Mouse (Mus musculus) gastrocnemius, postnatal 4 days (tissue): ENCODE measurements at regions not wholly inside any gene's neighbourhood (a gene's known extent, or its start where the extent isn't known, plus 50 kb on each side); places are given as distances from the start of the nearest gene placed in this dataset.

Experiments
- DNase-seq, 2 experiments: peaks; one replicate each; pipeline ENCODE4 v3.0.0; 2021 to 2022; ENCODE audit warnings: low spot score in 2 of 2, mixed read lengths in 2 of 2

DNA sequence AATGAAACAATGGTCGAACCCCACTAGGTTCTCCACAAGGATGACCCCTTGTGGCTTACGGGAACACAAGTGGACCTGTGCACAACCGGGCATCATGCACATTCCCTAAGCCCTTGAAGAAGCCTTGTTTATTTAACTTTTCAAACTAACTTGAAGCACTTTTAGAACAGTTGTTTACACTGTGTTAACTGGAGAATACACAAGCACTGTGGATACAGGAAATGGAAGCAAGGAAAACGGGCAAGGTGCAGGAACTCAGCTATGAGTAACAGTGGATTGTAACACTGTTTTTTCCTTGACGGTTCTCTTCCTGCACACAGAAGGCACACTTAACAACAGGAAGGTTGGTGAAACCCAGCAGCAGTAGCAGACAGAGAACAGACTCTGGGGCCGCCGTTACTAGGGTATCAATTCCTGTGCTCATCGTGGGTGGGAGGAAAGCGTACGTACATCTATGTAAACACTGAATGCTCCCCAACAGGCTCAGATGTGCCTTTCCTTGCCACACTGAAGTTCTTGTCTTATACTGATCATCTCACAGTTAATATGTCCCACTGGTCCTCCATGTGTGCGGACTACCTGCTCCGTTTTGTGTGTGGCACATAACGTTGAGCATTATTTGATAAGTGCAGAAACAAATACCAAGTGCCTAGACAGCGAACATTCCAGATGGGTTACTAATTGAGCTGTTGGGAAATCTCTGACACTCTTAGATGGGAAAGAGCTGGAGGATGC, 264.4 kb downstream of the Mpdz start:
- no peak for DNase-seq

DNA sequence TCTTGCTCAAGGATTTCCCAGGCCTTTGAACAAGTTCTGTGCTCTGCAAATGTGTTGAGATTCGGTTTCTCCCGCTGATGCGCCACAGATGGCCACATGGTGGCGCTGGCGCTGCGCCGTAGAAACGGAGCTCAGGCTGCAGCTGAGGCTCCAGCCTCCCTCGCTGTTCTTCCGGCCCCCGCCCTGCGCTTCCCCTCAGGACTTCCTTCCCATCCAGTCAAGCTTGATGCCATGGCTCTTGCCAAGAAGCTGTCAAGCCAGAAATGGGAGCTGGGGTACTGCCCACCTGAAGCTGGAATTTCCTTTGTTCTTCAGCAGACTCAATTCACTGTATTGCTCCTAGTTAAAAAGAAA, 263.9 kb downstream of the Mpdz start:
- DNase-seq = peak; percentile 80 to 83

DNA sequence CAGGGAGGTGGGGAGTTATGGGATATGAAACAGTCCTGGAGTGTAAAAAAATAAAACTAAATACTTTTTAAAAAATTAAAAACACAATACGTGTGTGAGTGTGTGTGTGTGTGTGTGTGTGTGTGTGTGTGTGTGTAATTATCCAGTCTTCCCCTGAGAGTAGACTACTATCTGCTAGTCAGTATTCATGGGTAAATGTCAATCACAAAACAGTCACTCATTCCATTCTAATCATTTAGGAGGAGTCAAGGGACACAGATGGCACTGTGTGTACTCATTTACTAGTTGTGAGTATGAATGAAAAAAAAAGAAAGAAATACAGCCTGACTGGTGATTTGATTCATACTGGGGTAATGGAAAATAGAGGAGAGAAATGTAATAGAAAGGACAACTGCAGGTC, 226.5 kb downstream of the Mpdz start:
- no peak for DNase-seq

DNA sequence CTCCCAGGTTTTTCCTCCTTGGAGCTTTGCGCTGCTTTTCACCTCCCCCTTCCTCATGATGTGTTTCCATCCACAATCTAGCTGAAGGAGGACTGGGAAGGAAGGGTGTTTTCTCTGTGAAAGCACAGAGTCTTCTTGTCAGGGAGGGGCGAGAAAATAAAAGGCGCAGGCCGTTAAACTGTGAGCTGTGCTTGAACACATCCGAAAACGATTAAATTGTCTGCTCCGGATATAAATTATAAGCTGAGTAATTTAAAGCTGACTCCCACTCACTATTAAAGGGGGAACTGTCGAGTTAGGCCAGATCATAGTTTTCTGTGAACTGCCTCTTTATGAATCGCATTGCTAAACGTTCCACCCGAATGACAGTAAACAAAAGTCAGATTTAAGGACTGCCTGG, 224.6 kb downstream of the Mpdz start:
- DNase-seq = no peak

DNA sequence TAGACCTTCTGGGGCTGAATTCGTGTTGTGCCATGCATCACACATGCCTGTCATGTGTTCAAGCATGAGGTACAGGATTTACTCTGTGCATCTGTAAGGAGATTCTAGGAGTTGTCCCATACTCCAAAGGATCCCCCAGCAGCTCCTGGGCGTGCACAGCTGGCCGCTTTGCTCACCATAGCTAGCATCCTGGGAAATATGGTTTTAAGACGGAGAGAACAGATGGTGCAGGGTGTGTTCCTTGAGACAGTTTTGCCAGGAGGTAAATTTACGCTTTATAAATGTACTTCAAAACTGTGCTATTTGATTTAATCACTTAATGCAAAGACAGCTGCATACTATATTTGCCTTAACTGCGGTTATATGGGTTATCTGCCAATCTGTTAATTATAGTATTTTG, 220.6 kb downstream of the Mpdz start:
- DNase-seq = no peak

DNA sequence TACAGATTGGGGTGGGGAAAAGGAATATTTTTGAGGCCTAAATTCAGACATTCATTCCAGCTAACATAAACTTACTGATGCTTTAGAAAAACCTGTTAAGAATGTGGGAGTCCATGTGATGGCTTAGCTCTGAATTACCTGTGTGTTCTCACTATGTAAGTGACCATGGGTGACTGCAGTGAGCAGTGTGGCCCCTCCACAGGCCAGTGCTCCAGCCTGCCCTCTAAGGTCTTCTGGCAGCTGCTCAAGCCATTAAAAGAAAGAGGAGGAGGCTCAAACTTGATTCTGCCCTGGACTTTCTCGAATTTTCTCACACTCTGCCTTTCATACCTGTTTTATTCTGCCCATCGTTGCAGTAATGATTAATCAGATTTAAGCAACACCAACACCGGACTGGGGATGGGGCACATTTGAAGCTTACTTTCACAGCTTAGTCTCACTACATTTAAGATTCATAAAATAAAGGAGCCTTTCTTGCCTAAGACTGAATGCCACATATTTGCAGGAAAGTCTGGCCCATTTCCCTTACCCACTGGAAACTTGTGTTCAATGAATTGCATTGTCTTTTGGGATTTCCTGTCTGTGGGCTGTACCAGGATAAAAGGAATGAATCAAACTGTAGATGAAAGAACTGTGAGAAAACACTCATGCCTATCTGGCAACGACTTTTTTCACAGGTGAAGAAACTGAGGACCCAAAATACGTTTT, 220.0 kb downstream of the Mpdz start:
- no peak for DNase-seq
